Mouse (Mus musculus) cerebral cortex, adult 2 months (tissue): Measurements from ENCODE around the gene Ccdc74a.

ENCODE experiments used
- WGBS: fragments of 180-500 bp; shearing (Covaris S2); methylation state at CpG from one replicate; pipeline ENCODE4 v1.1.7; 2018; 5-methylcytosine and 5-hydroxymethylcytosine counted together

The Ccdc74a gene

DNA sequence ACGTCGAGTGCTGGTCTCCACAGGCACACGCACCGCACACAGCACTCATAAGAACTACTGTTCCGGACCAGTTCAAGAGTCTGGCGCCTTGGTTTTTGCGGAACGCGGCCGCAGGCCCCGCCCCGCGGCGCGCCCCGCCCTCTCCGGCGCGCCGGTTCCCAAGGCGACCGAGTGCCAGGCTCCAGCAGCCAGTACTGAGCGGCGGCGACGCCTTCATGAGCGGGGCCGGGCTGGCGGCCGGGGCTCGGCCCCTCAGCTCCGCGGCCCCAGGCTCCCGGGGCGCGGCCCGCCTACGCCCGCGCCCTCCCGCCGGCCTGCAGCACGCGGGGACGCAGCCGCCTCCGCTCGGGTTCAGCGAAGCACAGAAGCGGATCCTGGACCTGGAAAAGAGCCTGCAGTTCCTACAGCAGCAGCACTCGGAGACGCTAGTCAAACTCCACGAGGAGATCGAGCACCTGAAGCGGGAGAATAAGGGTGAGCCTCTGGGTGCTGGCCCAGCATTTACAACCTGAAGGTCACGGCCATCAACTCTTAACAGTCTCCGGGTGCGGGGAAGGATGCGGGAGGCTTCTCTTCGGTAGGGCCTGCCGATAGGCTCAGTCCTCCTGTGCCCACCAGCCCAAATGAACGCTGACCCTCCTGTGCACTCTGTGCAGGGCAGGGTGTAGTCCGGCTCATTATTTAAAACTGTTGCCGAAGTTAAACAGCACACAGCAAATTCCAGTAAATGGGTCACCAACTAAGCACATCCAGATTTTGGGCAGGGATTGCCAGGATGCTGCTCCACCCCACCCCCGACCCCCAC is at the start of gene Ccdc74a:
Gene Ccdc74a (plus strand): TSS at position 161 of the 805 bp plus-strand sequence.
- 2% methylated on average over 65 of the region's 65 CpGs for WGBS

DNA sequence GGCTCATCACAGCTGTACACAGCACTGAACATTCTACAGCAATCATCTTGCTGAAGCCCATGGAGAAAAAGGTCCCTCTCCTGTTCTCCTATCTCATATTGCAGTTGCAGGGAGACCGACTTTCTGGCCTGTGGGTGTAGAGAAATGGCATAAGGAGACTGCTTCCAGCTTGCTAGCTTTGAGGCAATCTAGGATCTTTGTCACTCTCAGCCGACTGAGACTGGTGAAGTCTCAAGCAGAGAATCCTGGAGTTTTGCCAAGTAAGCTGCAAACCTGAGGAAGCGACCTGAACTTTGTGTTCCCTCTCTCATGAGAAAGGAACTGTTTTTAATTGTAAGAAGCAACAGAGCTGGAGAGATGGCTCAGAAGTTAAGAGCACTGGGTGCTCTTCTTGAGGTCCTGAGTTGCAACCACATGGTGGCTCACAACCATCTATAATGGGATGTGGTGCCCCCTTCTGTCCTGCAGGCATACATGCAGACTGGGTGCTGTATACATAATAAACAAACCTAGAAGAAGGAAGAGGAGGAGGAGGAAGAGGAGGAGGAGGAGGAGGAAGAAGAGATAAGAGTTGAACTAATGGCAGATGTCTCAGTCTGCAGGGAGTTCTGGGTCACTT is 45.2 kb upstream of the Ccdc74a start:
- 41% methylated on average over 3 of the region's 3 CpGs for WGBS

DNA sequence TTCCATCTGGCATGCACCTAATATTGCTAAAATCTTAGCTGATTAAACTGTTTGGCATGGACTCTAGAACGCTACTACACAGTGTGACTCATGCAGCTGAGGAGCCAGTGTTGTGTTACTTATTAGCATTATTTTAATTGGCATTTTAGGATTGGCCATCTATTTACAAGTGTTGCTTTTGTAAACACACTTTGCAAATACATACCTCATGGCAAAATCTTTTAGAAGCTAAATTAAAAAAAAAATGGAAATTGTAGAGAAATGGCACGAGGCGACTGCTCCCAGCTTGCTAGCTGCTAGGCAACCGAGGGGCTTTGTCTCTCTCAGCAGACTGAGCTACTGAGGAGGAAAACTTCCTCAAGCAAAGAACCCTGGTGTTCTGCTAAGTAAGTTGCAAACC is 41.3 kb upstream of the Ccdc74a start:
- WGBS: 25% methylated on average over 4 of the region's 4 CpGs

DNA sequence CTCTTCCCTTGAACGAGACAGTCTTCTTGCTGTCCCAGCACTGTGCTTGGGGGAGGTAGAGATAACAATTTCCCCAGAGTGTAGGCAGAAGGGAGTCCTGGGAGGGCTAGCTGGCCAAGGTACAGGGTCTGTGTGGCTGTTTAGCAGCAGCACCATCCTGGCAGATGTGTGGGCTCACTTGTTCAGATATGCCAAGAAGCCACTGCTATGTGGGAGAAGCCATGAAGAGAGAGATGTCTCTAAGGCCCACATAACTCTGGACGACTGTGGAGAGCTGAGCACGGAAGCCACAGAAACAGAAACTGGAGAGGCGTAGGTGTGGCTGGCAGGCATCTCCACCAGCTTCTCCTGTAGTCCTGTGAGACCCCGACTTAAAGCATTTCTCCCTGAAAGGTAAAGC is 40.6 kb upstream of the Ccdc74a start:
- WGBS: 47% methylated on average over 5 of the region's 5 CpGs

DNA sequence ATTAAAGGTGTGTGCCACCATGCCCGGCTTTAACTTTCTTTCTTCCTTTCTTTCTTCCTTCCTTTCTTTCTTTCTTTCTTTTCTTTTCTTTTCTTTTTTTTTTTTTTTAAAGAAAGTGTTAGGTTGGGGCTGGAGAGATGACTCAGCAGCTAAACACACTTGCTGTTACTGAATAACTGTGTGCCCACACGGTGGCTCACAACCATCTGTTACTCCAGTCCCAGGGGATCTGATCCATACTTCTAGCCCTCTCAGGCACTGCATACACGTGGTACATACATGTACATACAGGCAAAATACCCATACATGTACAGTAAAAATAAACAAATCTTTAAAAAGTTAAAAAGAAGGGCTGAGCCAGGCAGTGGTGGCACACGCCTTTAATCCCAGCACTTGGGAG is 34.9 kb upstream of the Ccdc74a start:
- WGBS: 39% methylated on average over 4 of the region's 4 CpGs

DNA sequence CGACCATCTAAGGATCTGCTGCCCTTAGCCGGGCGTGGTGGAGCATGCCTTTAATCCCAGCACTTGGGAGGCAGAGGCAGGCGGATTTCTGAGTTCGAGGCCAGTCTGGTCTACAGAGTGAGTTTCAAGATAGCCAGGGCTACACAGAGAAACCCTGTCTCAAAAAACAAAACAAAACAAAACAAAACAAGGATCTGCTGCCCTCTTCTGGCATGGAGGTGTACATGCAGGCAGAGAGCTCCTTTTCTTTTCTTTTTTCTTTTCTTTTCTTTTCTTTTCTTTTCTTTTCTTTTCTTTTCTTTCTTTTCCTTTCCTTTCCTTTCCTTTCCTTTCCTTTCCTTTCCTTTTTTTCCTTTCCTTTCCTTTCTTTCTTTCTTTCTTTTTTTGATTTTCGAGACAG is 31.5 kb upstream of the Ccdc74a start:
- WGBS: 83% methylated on average over 6 of the region's 6 CpGs

DNA sequence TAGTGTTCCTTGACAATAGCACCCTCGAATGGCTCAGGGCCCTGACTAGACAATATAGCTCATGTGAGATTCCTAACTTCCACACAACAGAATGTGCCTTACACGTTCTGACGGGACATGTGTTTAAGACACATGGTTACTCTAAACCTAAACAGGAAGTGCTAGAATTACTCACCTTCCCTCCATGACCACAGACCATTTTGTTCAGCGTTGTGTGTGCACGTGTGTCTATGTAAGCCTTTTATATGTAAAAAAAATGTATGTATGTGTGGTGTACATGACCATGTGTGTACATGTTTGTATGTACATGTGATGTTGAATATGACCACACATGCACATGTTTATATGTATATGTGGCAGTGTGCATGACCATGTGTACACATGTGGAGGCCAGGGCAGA is 30.1 kb upstream of the Ccdc74a start:
- WGBS: 78% methylated on average over 5 of the region's 5 CpGs

DNA sequence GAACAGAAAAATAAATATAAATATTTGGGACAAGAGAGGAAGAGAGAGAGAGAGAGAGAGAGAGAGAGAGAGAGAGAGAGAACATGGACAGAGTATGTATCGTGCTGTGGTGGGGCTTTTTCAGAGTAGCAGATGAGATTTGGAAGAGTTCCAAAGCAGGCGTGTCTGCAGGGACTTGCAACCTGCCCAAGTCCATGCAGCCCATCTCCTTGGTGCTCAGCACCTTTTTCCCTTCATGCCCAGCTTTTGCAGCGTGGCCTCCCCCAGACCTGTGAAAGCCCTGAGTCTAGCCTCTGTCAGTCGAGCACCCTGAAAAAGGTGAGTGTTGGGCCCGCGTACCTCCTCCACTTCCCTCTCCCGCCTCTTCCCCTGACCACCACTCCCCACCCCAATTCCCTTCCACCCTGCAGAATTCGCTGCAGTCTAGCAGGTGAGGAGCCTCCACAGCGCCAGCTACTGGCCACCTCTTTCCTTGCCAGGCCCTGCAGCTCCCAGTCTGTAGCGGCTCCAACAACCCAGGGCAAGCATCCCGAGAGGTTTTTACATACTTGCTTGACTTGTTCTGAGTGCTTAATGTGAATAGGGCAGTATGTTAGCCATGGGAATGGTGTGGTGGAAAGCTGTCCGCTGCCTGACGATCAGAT is 28.2 kb upstream of the Ccdc74a start:
- 16% methylated on average over 13 of the region's 13 CpGs for WGBS

DNA sequence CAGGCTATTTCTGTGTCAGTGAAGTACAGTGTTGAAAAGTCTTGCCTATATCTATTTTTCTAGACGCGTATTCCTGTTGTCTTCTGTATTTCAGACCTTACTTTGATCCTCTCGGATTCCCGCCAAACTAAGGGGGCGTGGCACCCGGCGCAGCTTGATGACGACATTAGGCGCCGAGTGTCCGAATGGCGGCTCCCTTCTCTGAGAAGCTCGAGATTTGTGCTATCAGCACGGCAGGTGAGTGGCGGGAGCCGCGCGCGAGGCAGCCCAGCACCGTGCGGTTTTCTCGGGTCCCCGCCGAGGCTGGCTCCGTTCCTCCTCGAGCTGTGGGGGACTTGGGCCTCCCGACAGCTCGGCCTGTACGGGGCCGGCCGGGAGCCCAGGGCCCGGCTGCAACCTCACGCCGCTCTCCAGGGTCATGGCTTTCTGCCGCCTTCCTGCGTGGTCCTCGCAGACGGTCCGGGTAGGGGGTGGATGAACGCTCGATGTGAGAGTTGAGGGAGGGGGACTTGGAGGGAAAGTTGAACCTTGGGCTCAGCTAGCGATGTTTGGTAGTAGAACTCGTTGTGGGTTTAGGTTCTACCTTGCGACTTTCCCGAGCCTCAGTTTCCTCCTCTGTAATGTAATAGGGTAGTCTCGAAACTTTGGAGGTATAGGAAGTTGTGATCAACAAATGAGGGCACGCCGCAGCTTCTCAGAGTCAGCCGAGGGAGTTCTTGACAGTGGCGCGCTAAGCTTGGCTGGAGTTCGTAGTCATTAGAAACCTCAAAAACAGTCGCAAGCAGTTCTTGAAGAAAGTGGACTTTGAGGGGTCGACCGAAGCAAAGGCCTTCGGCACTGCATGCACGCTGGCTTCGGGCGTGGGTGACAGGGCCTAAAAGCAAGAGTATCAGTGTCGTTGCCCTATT is 26.8 kb upstream of the Ccdc74a start, which contains the start of gene Smpd4:
Gene Smpd4 (plus strand): TSS at position 157 of the 908 bp plus-strand sequence.
- 1% methylated on average over 60 of the region's 60 CpGs for WGBS

DNA sequence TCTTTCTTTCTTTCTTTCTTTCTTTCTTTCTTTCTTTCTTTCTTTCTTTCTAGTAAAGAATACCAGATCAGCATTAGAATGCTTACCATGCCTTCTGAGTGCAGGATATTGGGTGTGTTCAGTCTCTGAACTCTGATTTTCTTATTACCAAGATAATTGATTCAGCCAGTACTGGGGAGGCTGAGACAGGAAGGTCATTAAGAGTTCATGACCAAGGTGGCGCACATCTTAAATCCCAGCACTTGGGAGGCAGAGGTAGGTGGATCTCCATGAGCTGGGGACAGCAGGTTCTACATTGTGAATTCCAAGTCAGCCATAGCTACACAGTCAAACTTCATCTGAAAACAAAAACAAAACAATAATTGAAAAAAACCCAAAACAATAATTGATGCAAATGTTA is 24.3 kb upstream of the Ccdc74a start:
- 83% methylated on average over 1 of the region's 1 CpGs for WGBS

DNA sequence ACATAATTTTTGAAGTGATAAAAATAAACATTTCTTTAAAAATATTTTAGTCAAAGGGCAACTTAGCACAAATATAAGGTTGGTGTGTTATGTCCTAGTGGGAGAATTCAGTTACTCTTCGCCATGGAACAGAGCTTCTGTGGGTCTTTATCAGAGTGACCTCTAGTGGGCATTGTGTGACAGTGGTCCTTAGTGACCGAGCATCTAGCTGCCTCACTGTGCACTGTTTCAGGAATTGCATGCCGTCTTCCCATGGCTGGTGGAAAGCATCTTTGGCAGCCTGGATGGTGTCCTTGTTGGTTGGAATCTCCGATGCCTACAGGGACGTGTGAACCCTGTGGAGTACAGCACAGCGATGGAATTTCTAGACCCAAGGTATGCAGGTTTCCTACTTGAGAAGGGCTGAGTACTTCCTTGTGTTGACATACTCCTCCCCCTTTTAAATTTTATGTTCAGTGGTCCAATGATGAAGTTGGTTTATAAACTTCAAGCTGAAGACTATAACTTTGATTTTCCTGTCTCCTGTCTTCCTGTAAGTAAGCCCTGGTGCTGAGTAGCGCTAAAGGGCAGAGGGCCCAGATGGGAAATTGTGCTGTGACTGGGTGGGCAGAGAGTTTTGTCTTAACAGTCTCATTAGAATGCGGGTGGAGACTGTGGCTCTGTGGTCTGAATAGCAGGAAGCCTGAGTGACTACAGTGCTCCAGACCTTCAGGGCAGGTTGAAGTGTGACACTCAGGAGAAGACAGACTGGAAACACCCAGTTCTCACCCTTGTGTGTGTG is 20.6 kb upstream of the Ccdc74a start:
- WGBS: 66% methylated on average over 8 of the region's 8 CpGs

DNA sequence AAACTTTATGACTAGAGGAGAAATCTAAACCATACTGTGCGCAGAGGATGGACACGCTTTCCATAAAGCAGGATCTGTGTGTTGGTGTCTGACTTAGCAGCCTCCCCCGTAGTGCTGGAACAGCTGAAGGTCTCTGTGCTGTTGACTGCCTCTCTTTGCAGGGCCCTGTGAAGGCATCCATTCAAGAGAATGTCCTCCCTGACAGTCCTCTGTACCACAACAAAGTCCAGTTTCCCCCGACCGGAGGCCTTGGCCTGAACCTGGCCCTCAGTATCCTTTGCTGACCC is 20.1 kb upstream of the Ccdc74a start:
- WGBS: 72% methylated on average over 5 of the region's 5 CpGs

DNA sequence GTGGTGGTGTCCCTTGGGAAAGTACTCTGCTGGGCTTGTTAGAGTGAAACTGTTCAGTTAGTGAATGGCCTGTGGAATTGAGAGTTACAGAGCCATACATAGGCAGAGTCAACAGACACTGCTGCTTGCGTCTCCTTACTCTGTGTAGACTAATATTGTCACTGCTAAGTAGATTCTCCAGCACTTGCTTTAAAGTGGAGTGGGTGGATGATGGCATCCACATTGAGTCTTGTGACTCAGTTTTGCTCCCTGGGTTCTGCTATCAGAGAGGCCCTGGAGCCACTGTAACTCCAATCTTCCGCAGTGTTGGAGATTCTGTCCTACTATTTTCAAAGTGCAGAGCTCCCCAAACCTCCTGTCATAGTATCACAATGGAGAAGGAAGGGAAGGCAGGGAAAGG is 13.7 kb upstream of the Ccdc74a start:
- WGBS: 70% methylated on average over 2 of the region's 2 CpGs

DNA sequence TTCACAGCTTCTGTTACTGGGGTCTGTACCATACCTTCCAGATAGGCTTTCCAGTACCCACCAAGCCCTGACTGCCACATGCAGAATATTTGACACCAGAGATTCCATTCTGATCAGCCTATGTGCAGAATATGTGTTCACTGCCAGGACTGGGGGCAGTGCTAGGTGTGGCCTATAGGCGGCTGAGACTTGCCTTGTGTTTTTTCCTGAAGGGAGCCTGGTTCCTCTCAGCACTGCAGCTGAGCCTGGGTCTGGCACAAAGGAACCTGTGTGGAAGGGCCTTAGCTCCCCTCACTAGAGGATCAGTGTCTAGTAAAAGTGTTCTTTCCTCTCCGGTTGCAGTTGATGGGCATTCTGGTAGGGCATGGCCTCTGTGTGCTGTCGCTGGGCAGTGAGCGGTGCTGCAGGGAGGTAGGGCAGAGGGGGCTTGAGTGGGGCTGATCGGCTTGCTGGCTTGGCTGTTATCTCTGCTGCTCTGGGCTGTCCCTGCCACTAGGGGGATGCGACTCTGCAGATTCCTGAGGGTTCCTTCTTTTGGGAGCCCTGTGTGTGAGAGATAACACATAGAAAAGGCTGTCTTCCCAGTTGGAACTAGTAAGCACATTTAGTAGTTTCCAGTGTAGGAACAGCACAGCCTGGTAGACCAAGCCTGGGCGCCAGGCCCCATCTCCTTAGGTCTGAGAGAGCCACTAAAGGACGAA is 12.6 kb upstream of the Ccdc74a start:
- 65% methylated on average over 8 of the region's 8 CpGs for WGBS

DNA sequence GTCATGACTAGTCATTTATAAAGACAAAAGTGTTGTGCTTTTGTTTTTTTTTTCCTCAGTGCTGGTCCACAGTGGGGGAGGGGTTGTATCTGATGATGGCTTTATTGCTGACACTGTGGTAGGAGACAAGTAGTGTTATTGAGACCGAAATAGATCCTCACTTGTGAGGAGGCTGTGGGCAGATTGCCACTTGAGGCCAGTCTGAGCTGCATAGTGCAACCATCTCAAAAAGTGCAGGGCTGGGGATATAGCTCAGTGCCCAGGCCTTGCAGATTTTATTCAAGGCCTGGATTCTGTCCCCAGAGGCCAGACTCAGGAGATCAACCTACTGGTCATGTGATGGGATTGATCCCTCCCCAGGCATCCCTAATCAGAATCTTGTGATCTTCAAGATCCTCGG is 9.4 kb upstream of the Ccdc74a start:
- 77% methylated on average over 2 of the region's 2 CpGs for WGBS

DNA sequence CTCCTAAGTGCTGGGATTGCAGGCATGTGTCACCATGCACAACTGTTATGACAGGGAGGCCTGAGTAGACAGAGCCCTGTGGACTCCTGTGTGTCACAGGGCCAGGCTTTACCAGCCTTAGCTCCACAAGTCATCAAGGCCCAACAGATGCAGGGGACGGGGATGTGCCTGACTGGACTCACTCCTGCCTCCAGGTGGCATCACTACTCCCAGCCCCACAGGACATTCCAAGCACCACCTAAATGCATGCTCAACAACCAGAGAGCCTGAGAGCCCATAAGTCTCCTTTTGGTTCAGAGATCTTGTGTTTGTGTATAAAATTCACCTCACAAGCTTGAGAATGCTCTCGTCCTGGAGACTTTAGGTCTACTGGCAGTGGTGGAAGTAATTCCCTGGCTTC is 8.7 kb upstream of the Ccdc74a start:
- WGBS: 88% methylated on average over 2 of the region's 2 CpGs

DNA sequence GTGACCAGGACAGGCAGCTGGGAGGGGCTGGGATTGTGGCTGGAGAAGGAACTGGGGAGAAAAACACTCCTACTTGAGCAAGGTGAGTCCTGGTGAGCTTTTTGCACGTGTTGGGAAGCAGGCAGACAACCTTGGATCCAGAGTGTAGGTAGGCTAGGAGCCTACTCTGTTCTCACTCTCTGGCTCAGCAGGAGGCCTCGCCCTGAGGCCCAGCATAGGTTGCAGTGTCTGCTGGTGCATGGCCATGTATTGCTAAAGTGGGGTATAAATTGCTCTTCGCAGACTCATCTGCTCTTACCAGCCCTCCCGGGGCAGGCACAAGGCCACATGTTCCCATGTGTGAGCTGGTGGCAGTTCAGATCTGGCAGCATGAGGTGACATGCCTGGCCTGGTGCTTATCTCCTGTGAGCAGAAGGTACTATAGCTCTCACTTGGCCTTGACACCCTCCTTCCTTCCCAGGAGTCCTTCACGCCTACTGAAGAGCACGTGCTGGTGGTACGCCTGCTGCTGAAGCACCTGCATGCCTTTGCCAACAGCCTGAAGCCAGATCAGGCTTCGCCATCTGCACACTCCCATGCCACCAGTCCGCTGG is 8.1 kb upstream of the Ccdc74a start:
- WGBS: 82% methylated on average over 9 of the region's 9 CpGs

DNA sequence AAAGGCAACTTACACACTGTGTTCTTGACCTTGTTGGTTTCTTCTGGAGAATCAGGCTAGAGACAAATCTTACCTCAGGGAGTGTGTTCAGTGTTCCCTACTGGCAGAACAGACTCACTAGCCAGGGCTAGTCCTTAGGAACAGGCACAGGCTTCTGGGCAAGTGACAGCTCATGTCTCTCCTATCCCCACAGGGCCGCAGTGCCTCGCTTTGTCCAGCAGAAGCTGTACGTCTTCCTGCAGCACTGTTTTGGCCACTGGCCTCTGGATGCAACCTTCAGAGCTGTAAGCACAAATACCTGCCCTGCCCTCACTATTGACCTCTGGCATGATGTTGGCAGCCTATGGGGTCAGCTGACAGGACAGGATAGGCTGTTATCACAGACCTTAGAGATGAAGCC is 7.2 kb upstream of the Ccdc74a start:
- 91% methylated on average over 3 of the region's 3 CpGs for WGBS

DNA sequence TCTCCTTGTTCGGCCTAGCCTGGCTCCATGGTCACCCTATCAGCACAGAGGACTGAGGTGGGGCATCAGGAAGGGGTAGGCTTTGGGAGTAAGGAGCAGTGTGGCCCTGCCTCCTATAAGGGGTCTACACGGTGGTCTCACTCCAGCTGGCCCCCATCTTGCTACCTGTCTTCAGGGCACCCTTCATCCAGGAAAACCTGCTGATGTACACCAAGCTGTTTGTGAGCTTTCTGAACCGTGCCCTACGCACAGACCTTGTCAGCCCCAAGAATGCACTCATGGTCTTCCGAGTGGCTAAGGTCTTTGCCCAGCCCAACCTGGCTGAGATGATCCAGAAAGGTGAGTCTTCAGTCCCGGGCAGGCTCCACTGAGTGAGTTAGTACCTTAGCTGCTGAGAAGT is 6.3 kb upstream of the Ccdc74a start:
- 94% methylated on average over 6 of the region's 6 CpGs for WGBS

DNA sequence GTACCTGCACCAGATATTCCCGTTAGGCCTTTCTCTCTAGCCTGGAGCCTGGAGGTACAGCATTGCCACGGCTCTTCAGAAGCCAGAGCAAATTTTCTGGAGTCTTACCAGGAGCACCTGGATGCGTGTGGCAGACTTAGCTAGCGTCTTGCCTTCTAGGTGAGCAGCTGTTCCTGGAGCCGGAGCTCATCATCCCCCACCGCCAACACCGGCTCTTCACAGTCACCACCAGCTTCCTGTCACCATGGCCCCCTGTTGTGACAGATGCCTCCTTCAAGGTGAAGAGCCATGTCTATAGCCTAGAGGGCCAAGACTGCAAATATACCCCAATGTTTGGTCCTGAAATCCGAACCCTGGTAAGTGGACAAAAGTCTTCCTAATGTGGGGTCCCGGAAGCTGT is 5.6 kb upstream of the Ccdc74a start:
- 87% methylated on average over 9 of the region's 9 CpGs for WGBS
